Mouse (Mus musculus) C2C12 (cell line): Measurements from ENCODE around the gene Cdx4.

ENCODE experiments used
- CEBPB ChIP-seq: IDR thresholded peaks from one replicate; pipeline ENCODE4 v1.6.1; 2011; ENCODE audit warnings: low read depth, mild to moderate bottlenecking, control low read depth, moderate library complexity
- CTCF ChIP-seq: IDR thresholded peaks from one replicate; pipeline ENCODE4 v1.5.1; 2011; ENCODE audit not compliant: control insufficient read depth, insufficient read depth, insufficient read length
- FOSL1 ChIP-seq: IDR thresholded peaks from one replicate; pipeline ENCODE4 v1.8.0; 2011; ENCODE audit warnings: mild to moderate bottlenecking, low read length; ENCODE audit not compliant: poor library complexity, insufficient read depth, severe bottlenecking
- MAX ChIP-seq: IDR thresholded peaks from one replicate; pipeline ENCODE4 v1.6.1; 2011; ENCODE audit warnings: mild to moderate bottlenecking, control low read depth
- MYOD1 ChIP-seq: IDR thresholded peaks from one replicate; pipeline ENCODE4 v1.6.1; 2011; ENCODE audit warnings: low read depth; ENCODE audit not compliant: control insufficient read depth, insufficient read length
- MYOG ChIP-seq: IDR thresholded peaks from one replicate; pipeline ENCODE4 v1.6.1; 2011; ENCODE audit not compliant: control insufficient read depth, insufficient read length; ENCODE audit errors: extremely low read depth
- USF1 ChIP-seq: IDR thresholded peaks from one replicate; pipeline ENCODE4 v1.6.1; 2011; ENCODE audit warnings: low read depth, mild to moderate bottlenecking, control low read depth, moderate library complexity

- TF ChIP-seq CTCF (no peak), USF1 (no peak), FOSL1 (no peak), MYOG (no peak), CEBPB (no peak), MAX (no peak), MYOD1 (no peak)
These were observed 33.3 kb upstream of the Cdx4 start for GRCm38 (mm10) chrX:103287846-103288377.
